26 mouse cellular contexts compared by ENCODE assay signal in the genomic region with DNA sequence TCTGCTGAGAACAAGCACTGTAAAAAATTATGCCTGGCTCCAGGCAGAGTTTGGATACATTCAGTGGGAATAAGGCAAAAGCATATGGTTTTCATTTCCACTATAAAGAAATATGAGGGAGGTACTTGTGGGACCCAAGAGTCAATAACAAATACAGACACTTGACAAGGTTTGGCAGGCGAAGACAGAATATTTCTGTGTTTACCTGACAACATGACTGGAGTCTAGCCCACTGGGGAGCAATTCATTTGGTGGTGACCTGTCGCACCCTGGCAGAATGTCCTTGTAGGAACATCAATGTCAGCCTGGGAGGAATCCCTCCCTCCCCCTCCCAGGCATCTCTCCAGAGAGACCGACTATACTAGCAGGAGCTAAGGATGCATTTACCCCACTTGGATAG.
DNase-seq lines count a peak whose midpoint lies in the region; ATAC-seq and TF ChIP-seq lines count a peak whose summit lies in the region.
"Had no signal": no experiment of that assay in that cellular context is flagged by ENCODE, and none has a peak within 500 bp of the region (broad histone marks: within the 10 kb centered on the region; RNA-seq: fewer than 3 reads in every experiment).

No protein-coding gene starts in this region.

- no peaks in the 10 kb centered on the region for H3K27me3 ChIP-seq in neural tube, embryonic 11.5 days (ENCODE audit: control insufficient read depth, insufficient read depth, low read length)
- H3K27me3 ChIP-seq in neural tube, embryonic 15.5 days (replicated peaks): no peaks in the 10 kb centered on the region
- peaks cover 15% of the 10 kb centered on the region for H3K27me3 ChIP-seq in embryonic facial prominence, embryonic 13.5 days
- no peaks in the 10 kb centered on the region for H3K27me3 ChIP-seq in thymus, adult 2 months (ENCODE audit: control insufficient read depth, insufficient read depth, low read length)
- H3K27me3 ChIP-seq: heart, embryonic 12.5 days; megakaryocyte, embryonic 14.5 days had no signal

- H3K27ac ChIP-seq in neural tube, embryonic 11.5 days (ENCODE audit: low read depth, low read length): no peak overlapping the region
- no peak overlapping the region for H3K27ac ChIP-seq in neural tube, embryonic 15.5 days (replicated peaks)
- H3K27ac ChIP-seq in embryonic facial prominence, embryonic 13.5 days: peak overlapping the region; percentile 71
- no peak overlapping the region for H3K27ac ChIP-seq in thymus, adult 2 months (ENCODE audit: control insufficient read depth, insufficient read depth, low read length)
- H3K27ac ChIP-seq: forebrain, embryonic 12.5 days; hindbrain, embryonic 12.5 days; neural tube, embryonic 13.5 days had no signal

- no peaks in the 10 kb centered on the region for H3K36me3 ChIP-seq in neural tube, embryonic 11.5 days (ENCODE audit: control insufficient read depth, insufficient read depth, low read length)
- no peaks in the 10 kb centered on the region for H3K36me3 ChIP-seq in neural tube, embryonic 15.5 days
- no peaks in the 10 kb centered on the region for H3K36me3 ChIP-seq in embryonic facial prominence, embryonic 13.5 days
- H3K36me3 ChIP-seq in thymus, adult 2 months (ENCODE audit: control insufficient read depth, insufficient read depth, low read length): no peaks in the 10 kb centered on the region
- H3K36me3 ChIP-seq: forebrain, embryonic 12.5 days; heart, embryonic 12.5 days; hindbrain, embryonic 12.5 days; neural tube, embryonic 13.5 days had no signal

- WGBS in neural tube, embryonic 11.5 days: 56% methylated on average over 3 of the region's 3 CpGs
- 63% methylated on average over 3 of the region's 3 CpGs for WGBS in neural tube, embryonic 15.5 days
- WGBS in embryonic facial prominence, embryonic 13.5 days: 36% methylated on average over 3 of the region's 3 CpGs
- WGBS in thymus, adult 2 months: 92% methylated on average over 3 of the region's 3 CpGs

- ATAC-seq in neural tube, embryonic 11.5 days (ENCODE audit: insufficient read depth, low FRiP score, low TSS enrichment): no peak
- ATAC-seq in neural tube, embryonic 15.5 days (ENCODE audit: low FRiP score): no peak
- no peak for ATAC-seq in embryonic facial prominence, embryonic 13.5 days (ENCODE audit: insufficient number of reproducible peaks, insufficient read depth, low FRiP score, low TSS enrichment, low read depth)
- ATAC-seq: liver, postnatal 0 days had no signal

- H3K4me2 ChIP-seq in neural tube, embryonic 11.5 days (ENCODE audit: low read depth): no peak overlapping the region
- H3K4me2 ChIP-seq in neural tube, embryonic 15.5 days: no peak overlapping the region
- peak overlapping the region; percentile 27; the same call in 1 of the 2 replicates for H3K4me2 ChIP-seq in embryonic facial prominence, embryonic 13.5 days
- H3K4me2 ChIP-seq: forebrain, embryonic 12.5 days; heart, embryonic 12.5 days; hindbrain, embryonic 12.5 days; liver, embryonic 11.5 days; neural tube, embryonic 13.5 days had no signal

- DNase-seq in heart, adult 11 months: peak; percentile 52
- DNase-seq in heart, postnatal 10 days: no peak
- DNase-seq in neural tube, embryonic 11.5 days (ENCODE audit: low spot score): peak; percentile 29
- peak; percentile 60 for DNase-seq in mesoderm, embryonic 11.5 days (ENCODE audit: low read depth, low spot score)
- no peak for DNase-seq in thymus, adult 2 months
- DNase-seq in layer of hippocampus, adult 18-20 months (ENCODE audit: low spot score in 2 of 2): no peak
- DNase-seq: adrenal gland, adult 2 months; cerebellum, adult 2 months; cerebellum, postnatal 36 days; gastrocnemius, postnatal 10 days; heart, adult 18-20 months; heart, postnatal 14 days; kidney, adult 2 months; kidney, postnatal 14 days; liver, postnatal 0 days; lung, postnatal 14 days; midbrain, embryonic 14.5 days; thymus, postnatal 14 days had no signal

- no peak overlapping the region for H3K4me3 ChIP-seq in neural tube, embryonic 11.5 days (ENCODE audit: low read depth, low read length)
- no peak overlapping the region for H3K4me3 ChIP-seq in neural tube, embryonic 15.5 days (replicated peaks)
- H3K4me3 ChIP-seq in embryonic facial prominence, embryonic 13.5 days: no peak overlapping the region
- H3K4me3 ChIP-seq in thymus, adult 2 months (ENCODE audit: control insufficient read depth, insufficient read depth, low read length): no peak overlapping the region
- H3K4me3 ChIP-seq: forebrain, embryonic 12.5 days; heart, embryonic 12.5 days; hindbrain, embryonic 12.5 days; megakaryocyte, embryonic 14.5 days; neural tube, embryonic 13.5 days had no signal

- H3K9me3 ChIP-seq in neural tube, embryonic 11.5 days (ENCODE audit: control insufficient read depth, low read length): no peaks in the 10 kb centered on the region
- H3K9me3 ChIP-seq in neural tube, embryonic 15.5 days (replicated peaks): no peaks in the 10 kb centered on the region
- no peaks in the 10 kb centered on the region for H3K9me3 ChIP-seq in embryonic facial prominence, embryonic 13.5 days
- H3K9me3 ChIP-seq: forebrain, embryonic 12.5 days; heart, embryonic 12.5 days; hindbrain, embryonic 12.5 days; neural tube, embryonic 13.5 days had no signal

- no peak for TF ChIP-seq POLR2A in thymus, adult 2 months (IDR thresholded peaks at IDR 0.05; ENCODE audit: control insufficient read depth, extremely low read depth, insufficient read depth, low read length, poor library complexity)

- no peak overlapping the region for H3K9ac ChIP-seq in neural tube, embryonic 11.5 days (ENCODE audit: low read length)
- no peak overlapping the region for H3K9ac ChIP-seq in neural tube, embryonic 15.5 days (replicated peaks)
- no peak overlapping the region for H3K9ac ChIP-seq in embryonic facial prominence, embryonic 13.5 days
- H3K9ac ChIP-seq: forebrain, embryonic 12.5 days; heart, embryonic 12.5 days; hindbrain, embryonic 12.5 days; liver, postnatal 0 days; neural tube, embryonic 13.5 days had no signal

- no peaks in the 10 kb centered on the region for H3K4me1 ChIP-seq in neural tube, embryonic 11.5 days (ENCODE audit: control insufficient read depth, insufficient read depth, low read length)
- no peaks in the 10 kb centered on the region for H3K4me1 ChIP-seq in neural tube, embryonic 15.5 days
- H3K4me1 ChIP-seq in embryonic facial prominence, embryonic 13.5 days: peaks cover 36% of the 10 kb centered on the region
- peaks cover 2% of the 10 kb centered on the region for H3K4me1 ChIP-seq in thymus, adult 2 months (replicated peaks; ENCODE audit: control insufficient read depth, insufficient read depth, low read length)
- H3K4me1 ChIP-seq: heart, embryonic 12.5 days; megakaryocyte, embryonic 14.5 days had no signal

- intact Hi-C loops in heart, postnatal 10 days (cut with DNase I): no loop called here

- no peak for TF ChIP-seq CTCF in thymus, adult 2 months (IDR thresholded peaks at IDR 0.05; ENCODE audit: borderline replicate concordance, control insufficient read depth, extremely low read depth, insufficient read depth, low read length, poor library complexity)

Comparison
In these comparisons a context has a peak if more than half of its experiments do, and no peak if none do; other contexts are left out.
1. DNase-seq: peak in heart, adult 11 months (single experiment), neural tube, embryonic 11.5 days (single experiment) and mesoderm, embryonic 11.5 days (single experiment); none in heart, postnatal 10 days (0 of 2), thymus, adult 2 months (single experiment) and layer of hippocampus, adult 18-20 months (0 of 2).